In genomic region chr2:136620309-136620708, GRCm38 (mm10) we compare ENCODE assay signal across 17 mouse cellular contexts.
"Had no signal": no experiment of that assay in that cellular context is flagged by ENCODE, and none has a peak within 500 bp of the region (broad histone marks: within the 10 kb centered on the region; RNA-seq: fewer than 3 reads in every experiment).

No protein-coding gene starts in this region.

- H3K4me3 ChIP-seq: liver, embryonic 13.5 days; liver, embryonic 15.5 days; lung, embryonic 15.5 days; megakaryocyte, embryonic 14.5 days; midbrain, embryonic 13.5 days; midbrain, embryonic 15.5 days; neural tube, embryonic 12.5 days had no signal

- DNase-seq: liver, embryonic 13.5 days; liver, postnatal 0 days; lung, postnatal 10 days; lung, postnatal 36 days; right cerebral cortex, postnatal 14 days; thymus, adult 2 months; thymus, postnatal 14 days; thymus, postnatal 36 days had no signal

- H3K27ac ChIP-seq: liver, embryonic 13.5 days; liver, embryonic 15.5 days; lung, embryonic 15.5 days; macrophage; midbrain, embryonic 13.5 days; midbrain, embryonic 15.5 days; neural tube, embryonic 12.5 days had no signal

- H3K36me3 ChIP-seq: liver, embryonic 13.5 days; liver, embryonic 15.5 days; lung, embryonic 15.5 days; midbrain, embryonic 13.5 days; midbrain, embryonic 15.5 days; neural tube, embryonic 12.5 days had no signal

- ATAC-seq: liver, postnatal 0 days; midbrain, embryonic 13.5 days; midbrain, embryonic 15.5 days had no signal

- H3K27me3 ChIP-seq: liver, embryonic 13.5 days; liver, embryonic 15.5 days; lung, embryonic 15.5 days; megakaryocyte, embryonic 14.5 days; midbrain, embryonic 13.5 days; midbrain, embryonic 15.5 days; neural tube, embryonic 12.5 days had no signal

- H3K4me2 ChIP-seq: liver, embryonic 11.5 days; liver, embryonic 13.5 days; liver, embryonic 15.5 days; lung, embryonic 15.5 days; midbrain, embryonic 11.5 days; midbrain, embryonic 13.5 days; midbrain, embryonic 15.5 days; neural tube, embryonic 12.5 days had no signal

- H3K9me3 ChIP-seq: liver, embryonic 13.5 days; liver, embryonic 15.5 days; lung, embryonic 15.5 days; midbrain, embryonic 13.5 days; midbrain, embryonic 15.5 days; neural tube, embryonic 12.5 days had no signal

- H3K9ac ChIP-seq: liver, embryonic 13.5 days; liver, embryonic 15.5 days; liver, postnatal 0 days; lung, embryonic 15.5 days; midbrain, embryonic 13.5 days; midbrain, embryonic 15.5 days; neural tube, embryonic 12.5 days had no signal

- H3K4me1 ChIP-seq: liver, embryonic 13.5 days; liver, embryonic 15.5 days; lung, embryonic 15.5 days; megakaryocyte, embryonic 14.5 days; midbrain, embryonic 13.5 days; midbrain, embryonic 15.5 days; neural tube, embryonic 12.5 days had no signal
